Mouse (Mus musculus): ENCODE measurements at regions not wholly inside any gene's neighbourhood (a gene's known extent, or its start where the extent isn't known, plus 50 kb on each side); places are given as distances from the start of the nearest gene placed in this dataset.
A peak's percentile ranks its signal among the peaks of the same experiment; 100 is the strongest.
"Not testable (repeated sequence)": the region's sequence is repeated elsewhere in the genome, so short reads cannot be mapped to it uniquely, and the experiment has no call there.

GRCm38 (mm10) chrX:94785983-94786382 is 61.6 kb downstream of the Zxdb start:
- DNase-seq (ENCODE audit: extremely low read depth, low read depth): peak; percentile 92

GRCm38 (mm10) chrX:94788331-94788920 is 64.1 kb downstream of the Zxdb start:
- no peak for DNase-seq (ENCODE audit: extremely low read depth, low read depth)

DNA sequence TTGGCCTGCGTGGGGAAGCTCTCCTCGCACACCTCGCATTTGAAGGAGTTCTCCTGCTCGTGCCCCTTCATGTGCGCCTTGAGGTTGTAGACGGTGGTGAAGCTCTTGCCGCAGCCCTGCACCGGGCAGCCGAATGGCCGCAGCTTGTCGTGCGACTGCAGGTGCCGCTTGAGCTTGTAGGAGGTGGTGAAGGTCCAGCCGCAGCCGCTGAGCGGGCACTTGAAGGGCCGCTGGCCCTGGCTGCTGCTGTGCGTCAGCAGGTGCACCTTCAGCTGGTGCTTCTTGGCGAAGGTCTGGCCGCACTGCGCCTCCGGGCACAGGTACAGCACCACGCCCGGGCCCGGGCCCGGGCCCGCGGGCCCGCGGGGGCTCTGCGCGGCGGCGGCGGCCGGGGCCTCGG is 72.5 kb downstream of the Zxdb start:
- DNase-seq (ENCODE audit: extremely low read depth, low read depth): not testable (repeated sequence)

DNA sequence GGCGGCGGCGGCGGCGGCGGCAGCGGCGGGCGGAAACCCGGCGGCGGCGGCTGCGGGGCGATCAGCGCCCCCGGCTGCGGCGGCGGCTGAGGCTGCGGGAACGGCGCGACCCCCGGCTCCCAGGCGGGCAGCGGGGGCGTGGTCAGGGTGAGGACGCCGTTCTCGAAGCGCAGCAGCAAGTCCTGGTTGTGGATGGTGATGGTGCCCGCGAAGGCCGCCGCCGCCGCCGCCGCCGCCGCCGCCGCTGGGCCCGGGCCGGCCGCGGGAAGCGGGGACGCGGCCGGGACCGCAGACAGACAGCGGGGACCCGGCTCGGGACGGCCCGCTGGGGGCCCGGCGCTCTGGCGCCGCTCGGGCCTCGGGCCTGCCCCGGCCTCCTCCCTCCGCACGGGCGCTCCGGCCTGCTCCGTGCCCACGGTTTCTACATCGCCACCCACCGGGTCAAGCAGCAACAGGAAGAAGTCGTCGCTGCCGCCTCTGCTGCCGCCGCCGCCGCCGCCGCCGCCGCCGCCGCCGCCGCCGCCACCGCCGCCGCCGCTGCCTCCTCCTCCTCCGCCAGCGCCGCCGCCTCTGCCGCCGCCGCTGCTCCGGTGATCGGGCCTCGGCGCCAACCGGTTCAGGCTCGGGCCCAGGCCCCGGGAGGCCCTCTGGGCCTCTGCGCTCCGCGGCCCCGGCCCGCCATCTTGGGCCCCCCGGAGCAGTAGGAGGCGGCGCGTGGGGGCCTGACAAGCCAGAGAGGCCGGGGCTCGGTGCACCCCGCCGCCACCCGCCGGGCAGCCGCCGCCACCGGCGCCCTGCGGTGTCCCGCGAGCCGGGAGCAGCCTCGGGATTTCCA is 73.2 kb downstream of the Zxdb start:
- DNase-seq (ENCODE audit: extremely low read depth, low read depth): not testable (repeated sequence)

GRCm38 (mm10) chrX:94798183-94798619 is 73.8 kb downstream of the Zxdb start:
- not testable (repeated sequence) for DNase-seq (ENCODE audit: extremely low read depth, low read depth)

DNA sequence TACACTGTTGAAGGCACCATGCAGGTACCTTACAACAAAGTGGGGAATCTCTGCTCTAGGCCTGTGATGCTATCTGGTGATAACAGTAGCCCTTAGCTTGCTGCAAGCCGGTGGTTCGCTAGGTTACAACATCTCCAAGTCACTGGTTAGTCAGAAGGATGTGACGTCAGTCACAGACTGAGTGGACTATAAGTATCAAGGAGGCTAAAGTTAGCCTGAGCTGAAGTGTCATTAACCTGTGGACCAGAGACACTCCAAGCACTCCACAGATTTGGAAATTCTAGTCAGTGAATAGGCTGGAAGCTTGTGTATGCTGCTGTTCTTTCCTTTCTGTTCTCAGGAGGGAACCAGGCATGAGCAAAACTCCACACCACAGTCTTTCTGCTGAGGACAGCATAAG is 88.4 kb downstream of the Zxdb start:
- DNase-seq (ENCODE audit: extremely low read depth, low read depth): not testable (repeated sequence)

DNA sequence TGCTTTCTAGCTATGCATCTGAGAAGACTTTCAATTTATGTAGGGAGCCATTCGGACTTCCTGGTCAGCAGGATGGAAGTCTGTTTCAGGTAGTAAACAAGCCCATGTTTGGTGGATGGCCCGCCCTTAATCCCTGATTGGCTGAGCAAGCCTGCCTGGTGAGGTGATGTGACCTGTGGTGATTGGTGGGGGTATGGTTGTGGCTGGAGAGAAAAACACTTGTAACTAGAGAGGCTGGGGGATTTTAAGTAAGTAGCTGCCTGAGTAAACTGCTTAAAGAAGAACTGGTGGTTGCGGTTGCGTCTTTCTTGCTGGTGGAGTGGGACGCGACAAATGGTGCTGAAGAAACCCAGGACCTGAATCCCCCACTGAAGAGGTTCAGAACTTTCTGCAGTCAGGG is 103.2 kb downstream of the Zxdb start:
- DNase-seq (ENCODE audit: extremely low read depth, low read depth): peak; percentile 19

DNA sequence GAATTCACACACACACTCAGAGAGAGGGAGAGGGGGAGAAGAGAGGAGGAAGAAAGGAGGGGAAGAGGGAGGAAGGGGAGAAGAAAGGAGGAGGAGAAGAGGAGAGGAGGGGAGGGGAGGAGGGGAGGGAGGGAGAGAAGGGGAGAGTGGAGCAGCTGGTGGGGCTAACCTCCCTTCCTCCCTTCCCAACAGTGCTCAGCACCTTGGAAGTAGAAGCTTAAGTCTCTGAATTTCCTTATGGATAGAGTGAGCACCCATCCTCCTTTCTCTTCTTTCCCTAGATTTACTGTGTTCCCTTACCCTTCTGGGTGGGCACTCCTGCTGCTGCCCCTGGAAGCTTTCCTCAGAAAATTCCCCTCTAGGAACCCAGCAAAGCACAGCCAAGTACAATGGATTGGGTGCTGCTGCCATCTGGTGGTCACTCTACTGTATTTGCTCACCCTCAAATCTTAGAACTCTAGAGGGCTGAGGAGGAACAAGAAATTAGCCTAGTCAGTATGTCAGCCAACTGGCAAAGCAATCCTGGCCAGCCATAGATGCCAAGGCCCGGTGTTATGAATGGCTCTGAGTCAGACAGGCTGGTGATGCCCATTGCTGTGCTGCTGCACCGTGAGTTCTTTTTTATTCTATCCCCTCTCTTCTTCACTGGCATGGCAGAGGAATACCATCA is 119.9 kb downstream of the Zxdb start:
- DNase-seq (ENCODE audit: extremely low read depth, low read depth): not testable (repeated sequence)

DNA sequence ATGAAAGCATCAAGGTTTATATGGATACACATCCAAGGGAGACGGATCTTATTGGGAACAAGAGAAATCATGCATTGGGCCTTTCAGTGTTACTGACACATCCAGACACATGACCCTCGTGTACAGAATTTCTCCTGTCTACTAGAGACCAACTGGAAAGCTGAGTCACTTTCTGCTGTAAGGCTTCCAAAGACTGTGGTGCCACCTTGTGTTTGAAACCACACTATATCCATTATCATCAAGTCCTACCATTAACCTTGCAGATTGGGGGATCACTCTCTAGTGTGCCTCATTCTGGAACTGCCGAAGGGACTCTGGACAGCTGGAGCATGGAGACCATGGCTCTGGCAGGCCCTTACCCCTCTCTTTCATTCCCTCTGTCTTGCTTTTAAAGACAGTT is 125.2 kb downstream of the Zxdb start:
- not testable (repeated sequence) for DNase-seq (ENCODE audit: extremely low read depth, low read depth)

DNA sequence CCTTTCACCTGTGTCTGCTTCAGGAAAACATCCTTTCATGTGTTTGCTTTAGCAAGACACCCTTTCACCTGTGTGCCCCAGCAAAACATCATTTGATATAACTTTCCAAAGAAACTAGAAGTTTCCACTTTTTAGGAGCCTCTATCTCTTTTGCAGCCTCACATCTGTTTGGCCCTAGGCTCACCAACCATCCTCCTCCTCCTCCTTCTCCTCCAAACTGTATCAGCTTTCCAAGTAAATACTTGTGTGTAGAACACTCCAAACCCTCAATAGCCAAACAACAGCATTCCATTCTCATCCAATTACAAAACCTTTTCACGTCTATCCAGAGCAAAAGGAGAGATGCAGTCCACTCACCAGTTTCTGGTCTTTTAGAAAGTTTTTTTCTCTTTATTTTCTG is 133.1 kb downstream of the Zxdb start:
- no peak for DNase-seq (ENCODE audit: extremely low read depth, low read depth)

GRCm38 (mm10) chrX:94857954-94858353 is 133.6 kb downstream of the Zxdb start:
- DNase-seq (ENCODE audit: extremely low read depth, low read depth): no peak

- DNase-seq (ENCODE audit: extremely low read depth, low read depth): peak; percentile 96
Observed at GRCm38 (mm10) chrX:94863123-94863522, 138.8 kb downstream of the Zxdb start.

- DNase-seq (ENCODE audit: extremely low read depth, low read depth): peak; percentile 88
Observed at GRCm38 (mm10) chrX:94865531-94866502, 141.4 kb downstream of the Zxdb start.

- DNase-seq (ENCODE audit: extremely low read depth, low read depth): not testable (repeated sequence)
Observed at GRCm38 (mm10) chrX:94883547-94883946, 142.9 kb downstream of the Spin4 start.

Measured in MEL-GATA-1-ER (cell line).